Mouse (Mus musculus) midbrain, embryonic 11.5 days (tissue): ENCODE measurements around the gene Kdm1a. TPM values are rescaled to one million over a fixed set of nuclear protein-coding genes. Genes with fewer than 3 reads are reported as not detected.
A peak's percentile ranks its signal among the peaks of the same experiment; 100 is the strongest.

ENCODE experiments used
- ATAC-seq: fragments of 200-750 bp; cut with Nextera tagmentation; 2 replicates; pipeline ENCODE4 v1.8.0; 2017; ENCODE audit warnings: moderate TSS enrichment, moderate library complexity; ENCODE audit not compliant: low FRiP score
- DNase-seq: peaks from one replicate; pipeline ENCODE4 v3.0.0; 2015; ENCODE audit warnings: low spot score; ENCODE audit errors: missing footprints
- H3K27ac ChIP-seq: fragments of 300-500 bp; sonication (generic); 2 replicates; pipeline ENCODE4 v1.5.1; 2014; ENCODE audit warnings: low read depth, low read length
- H3K27me3 ChIP-seq: fragments of 300-500 bp; sonication (generic); 2 replicates; pipeline ENCODE4 v1.6.1; 2014; ENCODE audit warnings: mild to moderate bottlenecking, low read length, moderate library complexity, mixed read lengths; ENCODE audit not compliant: control insufficient read depth, insufficient read depth
- H3K36me3 ChIP-seq: fragments of 300-500 bp; sonication (generic); 2 replicates; pipeline ENCODE4 v1.6.1; 2014; ENCODE audit warnings: mild to moderate bottlenecking, low read length, moderate library complexity, mixed read lengths; ENCODE audit not compliant: control insufficient read depth, insufficient read depth
- H3K4me1 ChIP-seq: fragments of 300-500 bp; sonication (generic); 2 replicates; pipeline ENCODE4 v1.6.1; 2014; ENCODE audit warnings: low read length; ENCODE audit not compliant: control insufficient read depth, insufficient read depth
- H3K4me2 ChIP-seq: fragments of 300-500 bp; sonication (generic); 2 replicates; pipeline ENCODE4 v1.6.1; 2014; ENCODE audit warnings: mild to moderate bottlenecking, moderate library complexity
- H3K4me3 ChIP-seq: fragments of 300-500 bp; sonication (generic); 2 replicates; pipeline ENCODE4 v1.5.1; 2014; ENCODE audit warnings: low read depth, low read length
- H3K9ac ChIP-seq: fragments of 300-500 bp; sonication (generic); 2 replicates; pipeline ENCODE4 v1.6.1; 2014; ENCODE audit warnings: low read length
- H3K9me3 ChIP-seq: fragments of 300-500 bp; sonication (generic); 2 replicates; pipeline ENCODE4 v1.6.1; 2016; ENCODE audit warnings: low read length; ENCODE audit not compliant: control insufficient read depth
- WGBS: fragments of 180-500 bp; shearing (Covaris S2); extraction: QIAGEN DNeasy Blood & Tissue Kit; methylation state at CpG from one replicate; pipeline ENCODE4 v1.1.7; 2014; 5-methylcytosine and 5-hydroxymethylcytosine counted together
- polyA plus RNA-seq: library from polyadenylated mRNA; unstranded; fragments of >200 nt; fragmentation: Nextera tagmentation; extraction: Ambion mirVana; gene quantifications from 2 replicates; pipeline ENCODE4 v1.2.1, GENCODE M21; 2014

Kdm1a gene
- polyA plus RNA-seq, 1 experiment from 2014 or later = 89.6 TPM

DNA sequence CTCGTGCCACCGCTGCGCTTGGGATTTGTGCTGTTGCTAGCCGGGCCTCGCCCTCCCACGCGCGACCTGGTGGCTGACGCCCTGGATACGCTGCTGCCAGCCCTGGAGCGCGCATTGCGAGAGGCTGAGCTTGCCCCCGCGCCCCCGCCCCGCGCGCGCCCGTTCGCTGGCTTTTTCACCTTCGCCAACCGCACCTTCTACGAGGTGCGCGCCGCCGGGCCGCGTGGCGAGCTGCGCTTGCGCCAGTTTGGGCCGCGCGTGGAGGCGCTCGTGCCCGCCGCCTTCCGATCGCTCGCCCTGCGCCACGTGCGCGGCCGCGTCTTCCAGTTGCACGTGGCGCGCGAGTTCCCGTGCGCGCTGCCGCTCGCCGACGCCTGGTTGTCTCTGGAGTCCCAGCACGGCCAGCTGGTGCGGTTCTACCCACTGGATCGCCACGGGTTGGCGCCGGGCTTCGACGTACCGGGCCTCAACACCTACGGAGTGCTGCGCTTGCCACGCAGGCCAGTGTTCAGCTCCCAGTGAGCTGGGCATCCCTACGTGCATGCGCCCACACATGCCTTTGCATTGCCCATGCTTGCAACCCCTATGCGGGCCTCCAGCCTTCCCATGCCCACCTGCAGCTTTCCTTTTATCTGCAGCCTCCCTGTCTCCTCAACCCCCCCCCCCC, 35.2 kb upstream of the Kdm1a start:
- peak; percentile 60; the same call in 1 of the 2 replicates for ATAC-seq

DNA sequence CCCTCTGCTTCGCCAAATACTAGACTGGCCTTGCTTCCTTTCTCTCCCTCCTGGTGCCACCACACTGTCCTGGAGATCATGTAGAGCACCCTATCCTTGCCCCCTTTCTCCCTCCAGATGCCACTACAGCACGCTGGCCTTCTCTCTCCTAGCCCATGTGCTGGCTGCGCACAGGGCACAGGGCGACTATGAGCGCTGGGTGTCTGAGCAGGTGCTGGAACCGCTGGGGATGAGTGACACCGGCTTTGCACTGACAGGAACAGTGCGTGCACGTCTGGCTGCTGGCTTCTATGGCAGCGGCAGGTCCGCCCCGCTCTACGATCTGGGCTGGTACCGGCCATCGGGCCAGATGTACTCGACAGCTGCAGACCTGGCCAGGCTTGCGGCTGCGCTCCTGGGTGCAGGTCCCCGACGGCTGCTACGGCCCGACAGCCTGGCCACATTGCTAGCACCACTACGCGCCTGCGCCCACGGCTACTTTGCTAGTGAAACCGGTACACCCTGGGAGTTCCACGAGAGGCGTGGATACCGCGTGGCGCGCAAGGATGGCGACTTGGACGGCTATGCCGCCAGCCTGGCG, 34.5 kb upstream of the Kdm1a start:
- Histone ChIP-seq H3K36me3 (no peaks in the 10 kb centered on the region), H3K9ac (peak overlapping the region; percentile 59), H3K27ac (no peak overlapping the region), H3K4me1 (peaks cover 16% of the 10 kb centered on the region), H3K9me3 (no peaks in the 10 kb centered on the region), H3K4me2 (peak overlapping the region; percentile 81), H3K4me3 (peak overlapping the region; percentile 41), H3K27me3 (peaks cover 19% of the 10 kb centered on the region)
- DNase-seq = peak; percentile 92
- peak; percentile 35 for ATAC-seq
- WGBS = 22% methylated on average over 37 of the region's 37 CpGs

More for the DNA sequence above, 35.2 kb upstream of the Kdm1a start:
- H3K36me3 ChIP-seq = no peaks in the 10 kb centered on the region
- peak overlapping the region; percentile 81 for H3K4me2 ChIP-seq
- H3K9me3 ChIP-seq = no peaks in the 10 kb centered on the region
- peaks cover 19% of the 10 kb centered on the region for H3K27me3 ChIP-seq
- H3K4me3 ChIP-seq = peak overlapping the region; percentile 41
- H3K27ac ChIP-seq = no peak overlapping the region
- H3K4me1 ChIP-seq = peaks cover 16% of the 10 kb centered on the region
- H3K9ac ChIP-seq = peak overlapping the region; percentile 59
- peak; percentile 96 for DNase-seq
- 2% methylated on average over 76 of the region's 76 CpGs for whole genome bisulfite sequencing

DNA sequence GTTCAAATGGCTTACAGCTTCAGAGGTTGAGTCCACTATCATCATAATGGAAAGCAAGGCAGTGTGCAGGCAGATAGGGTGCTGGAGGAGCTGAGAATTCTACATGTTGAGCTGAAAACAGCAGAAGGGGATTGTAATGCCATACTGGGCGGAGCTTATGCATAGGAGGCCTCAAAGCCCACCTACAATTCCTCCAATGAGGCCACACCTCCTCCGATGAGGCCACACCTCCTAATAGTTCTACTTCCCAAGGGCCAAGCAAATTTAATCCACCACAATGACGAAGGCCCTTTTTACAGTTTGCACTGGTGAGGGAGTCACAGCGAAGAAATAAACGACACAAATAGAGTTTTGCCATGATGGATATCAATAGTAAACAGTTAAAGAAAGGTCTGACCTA, 34.0 kb upstream of the Kdm1a start:
- H3K4me2 ChIP-seq = no peak overlapping the region
- peaks cover 19% of the 10 kb centered on the region for H3K27me3 ChIP-seq
- DNase-seq = no peak
- H3K9me3 ChIP-seq = no peaks in the 10 kb centered on the region
- peaks cover 16% of the 10 kb centered on the region for H3K4me1 ChIP-seq
- ATAC-seq = no peak
- H3K4me3 ChIP-seq = no peak overlapping the region
- no peaks in the 10 kb centered on the region for H3K36me3 ChIP-seq
- H3K9ac ChIP-seq = no peak overlapping the region
- 63% methylated on average over 5 of the region's 5 CpGs for WGBS
- H3K27ac ChIP-seq = no peak overlapping the region

DNA sequence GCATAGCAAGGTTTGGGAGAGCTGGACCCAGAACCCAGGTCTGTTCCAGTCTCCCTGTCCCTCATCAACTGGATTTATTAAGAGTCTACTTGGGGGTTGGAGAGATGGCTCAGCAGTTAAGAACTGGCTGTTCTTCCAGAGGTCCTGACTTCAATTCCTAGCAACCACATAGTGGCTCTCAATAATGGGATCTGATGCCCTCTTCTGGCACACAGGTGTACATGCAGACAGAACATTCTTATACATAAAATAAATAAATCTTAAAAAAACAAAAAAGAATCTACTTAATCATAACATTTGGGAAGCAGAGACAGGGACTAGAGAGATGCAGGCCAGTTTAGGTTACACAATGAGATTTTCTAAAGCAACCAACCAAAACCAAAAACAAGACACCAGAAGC, 33.5 kb upstream of the Kdm1a start:
- H3K36me3 ChIP-seq = no peaks in the 10 kb centered on the region
- no peak overlapping the region for H3K4me3 ChIP-seq
- H3K27me3 ChIP-seq = peaks cover 19% of the 10 kb centered on the region
- H3K9ac ChIP-seq = no peak overlapping the region
- no peaks in the 10 kb centered on the region for H3K9me3 ChIP-seq
- H3K27ac ChIP-seq = no peak overlapping the region
- H3K4me2 ChIP-seq = no peak overlapping the region
- no peak for DNase-seq
- ATAC-seq = no peak
- peaks cover 16% of the 10 kb centered on the region for H3K4me1 ChIP-seq

DNA sequence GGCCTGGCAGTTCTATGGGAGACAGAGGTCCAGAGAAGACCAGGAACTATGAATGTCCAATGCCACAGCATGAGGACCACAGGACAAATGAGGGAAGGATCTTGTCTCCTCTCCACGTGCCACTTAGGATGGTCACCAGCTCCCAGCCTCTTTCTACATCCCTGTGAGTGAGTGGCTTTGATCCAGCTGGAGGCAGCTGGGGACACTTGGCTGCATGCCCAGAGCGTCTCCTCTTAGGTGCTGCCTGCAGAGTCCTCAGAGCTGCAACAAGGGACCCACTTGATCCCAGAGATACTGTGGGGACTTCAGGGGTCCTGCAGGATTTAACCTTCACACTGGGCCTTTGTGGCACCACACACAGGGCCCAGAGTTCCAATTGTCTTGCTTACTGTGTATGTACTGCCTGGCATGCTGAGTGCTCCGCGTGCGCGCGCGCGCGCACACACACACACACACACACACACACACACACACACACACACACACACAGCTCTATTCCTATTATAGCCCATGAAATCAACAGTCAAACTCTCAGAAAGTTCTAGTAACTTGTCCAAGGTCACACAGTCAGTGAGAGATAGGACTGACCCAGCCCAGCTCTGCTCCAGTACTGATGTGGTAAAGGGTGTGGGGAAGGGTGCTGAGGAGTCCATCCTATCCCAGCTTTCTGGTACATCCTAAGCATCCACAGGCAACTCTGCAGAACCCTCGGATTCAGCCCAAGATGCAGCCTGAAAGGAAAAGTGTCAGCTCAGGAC, 28.9 kb upstream of the Kdm1a start:
- Histone ChIP-seq H3K4me2 (no peak overlapping the region), H3K27me3 (peaks cover 1% of the 10 kb centered on the region), H3K9ac (no peak overlapping the region), H3K36me3 (no peaks in the 10 kb centered on the region), H3K4me1 (no peaks in the 10 kb centered on the region), H3K4me3 (no peak overlapping the region), H3K9me3 (no peaks in the 10 kb centered on the region), H3K27ac (no peak overlapping the region)
- DNase-seq = no peak
- no peak for ATAC-seq
- 90% methylated on average over 11 of the region's 11 CpGs for WGBS

DNA sequence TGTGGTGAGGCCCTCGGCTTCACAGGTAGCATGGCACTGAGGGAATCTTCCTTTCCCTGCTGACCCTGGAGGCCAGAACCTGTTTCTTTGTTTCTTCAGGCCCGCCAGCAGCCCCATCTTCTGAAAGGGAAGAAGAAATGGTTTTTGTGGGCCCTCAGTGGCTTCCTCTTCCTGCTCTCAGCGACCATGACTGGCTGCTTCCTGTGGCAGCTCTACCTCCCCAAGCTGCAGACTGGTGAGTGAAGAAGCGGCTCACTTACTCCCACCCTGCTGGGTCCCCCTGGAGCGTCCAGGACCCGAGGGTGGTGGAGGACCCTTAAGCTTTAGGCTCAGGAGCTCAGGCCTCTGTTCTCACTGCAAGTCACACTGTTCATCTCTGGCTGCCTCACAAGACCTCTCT, 24.1 kb upstream of the Kdm1a start:
- Histone ChIP-seq H3K9ac (no peak overlapping the region), H3K27ac (no peak overlapping the region), H3K4me2 (no peak overlapping the region), H3K4me1 (no peaks in the 10 kb centered on the region), H3K36me3 (no peaks in the 10 kb centered on the region), H3K27me3 (no peaks in the 10 kb centered on the region), H3K4me3 (no peak overlapping the region), H3K9me3 (no peaks in the 10 kb centered on the region)
- no peak for ATAC-seq
- DNase-seq = peak; percentile 41
- WGBS = 75% methylated on average over 6 of the region's 6 CpGs

DNA sequence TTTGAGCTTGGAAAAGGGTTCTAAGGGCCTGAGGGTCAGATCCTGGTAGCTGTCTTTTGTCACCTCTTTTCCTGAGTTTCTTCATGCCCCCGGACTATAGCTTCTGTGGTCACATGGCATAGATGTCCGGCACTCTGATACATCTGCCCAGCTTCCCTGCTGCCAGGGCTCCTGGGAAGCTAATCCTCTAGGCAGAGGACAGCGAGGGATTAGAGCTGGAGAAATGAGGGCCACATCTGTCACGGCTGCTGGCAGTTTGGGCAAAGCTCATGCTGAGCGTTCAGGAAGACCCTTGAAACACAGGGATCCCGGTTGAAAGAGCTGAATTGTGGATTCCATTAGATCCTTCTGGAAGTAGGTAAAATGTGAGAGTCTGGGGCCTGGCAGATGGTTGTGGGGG, 19.9 kb upstream of the Kdm1a start, which contains the start of gene Lactbl1:
Lactbl1 (plus strand) TSS at position 234 of the 400 bp plus-strand sequence.
- 27% methylated on average over 6 of the region's 6 CpGs for WGBS
- H3K9ac ChIP-seq = no peak within 1 kb of the TSS
- ATAC-seq = no peak

DNA sequence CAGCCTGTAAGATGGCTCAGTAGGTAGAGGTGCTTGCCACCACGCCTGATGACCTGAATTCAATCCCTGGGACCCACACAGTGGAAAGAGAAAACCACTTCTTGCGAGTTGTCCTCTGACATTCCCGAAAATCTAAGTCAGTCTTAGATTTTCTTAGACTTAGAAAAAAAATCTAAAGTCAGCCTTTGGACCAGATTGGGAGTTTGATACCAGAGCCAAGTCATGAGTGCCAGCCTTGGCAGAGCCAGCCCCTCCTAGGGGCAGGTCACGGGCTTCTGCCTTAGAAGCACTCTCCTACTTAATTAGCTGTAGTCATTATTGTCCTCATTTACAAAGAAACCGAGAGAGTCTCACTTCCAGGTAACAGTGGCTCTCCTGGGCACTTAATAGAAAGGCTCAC, 19.4 kb upstream of the Kdm1a start:
- H3K4me3 ChIP-seq = no peak overlapping the region
- no peaks in the 10 kb centered on the region for H3K9me3 ChIP-seq
- 0 out of 2 replicates have a peak, but pooled peaks cover 2% of the 10 kb centered on the region for H3K4me1 ChIP-seq
- peak; percentile 57 for DNase-seq
- H3K27ac ChIP-seq = no peak overlapping the region
- no peaks in the 10 kb centered on the region for H3K27me3 ChIP-seq
- H3K36me3 ChIP-seq = no peaks in the 10 kb centered on the region
- no peak for ATAC-seq
- no peak overlapping the region for H3K4me2 ChIP-seq
- WGBS = 57% methylated on average over 5 of the region's 5 CpGs
- no peak overlapping the region for H3K9ac ChIP-seq

More for the DNA sequence above, 19.9 kb upstream of the Kdm1a start, which contains the start of gene Lactbl1:
- Histone ChIP-seq H3K4me1 (0 out of 2 replicates have a peak, but pooled peaks cover 2% of the 10 kb centered on the region), H3K27me3 (no peaks in the 10 kb centered on the region), H3K9me3 (no peaks in the 10 kb centered on the region), H3K36me3 (no peaks in the 10 kb centered on the region), H3K4me3 (no peak within 1 kb of the TSS), H3K27ac (no peak within 1 kb of the TSS), H3K4me2 (no peak within 1 kb of the TSS)
- peak; percentile 81 for DNase-seq

DNA sequence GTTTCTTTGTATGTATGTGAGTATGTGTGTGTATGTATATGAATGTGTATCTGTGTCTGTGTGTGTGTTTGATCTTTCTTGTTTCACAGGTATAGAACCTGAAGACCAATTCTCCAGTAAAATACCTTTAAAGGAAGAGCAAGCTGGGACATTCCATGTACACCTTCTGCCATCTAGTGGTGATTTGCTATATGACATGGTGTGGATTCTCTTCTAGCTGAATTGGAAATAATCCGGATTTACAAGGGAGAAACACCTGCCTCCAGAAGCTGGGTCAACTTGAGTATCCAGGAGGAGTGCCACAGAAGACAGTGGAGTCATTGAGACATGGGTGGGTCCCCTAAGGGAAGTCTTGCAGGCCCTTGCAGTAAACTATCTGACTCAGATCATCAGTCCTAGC, 18.8 kb upstream of the Kdm1a start:
- Histone ChIP-seq H3K27ac (no peak overlapping the region), H3K9me3 (no peaks in the 10 kb centered on the region), H3K4me3 (no peak overlapping the region), H3K27me3 (no peaks in the 10 kb centered on the region), H3K4me1 (0 out of 2 replicates have a peak, but pooled peaks cover 2% of the 10 kb centered on the region), H3K4me2 (no peak overlapping the region), H3K36me3 (no peaks in the 10 kb centered on the region), H3K9ac (no peak overlapping the region)
- 4% methylated on average over 1 of the region's 1 CpGs for WGBS
- no peak for ATAC-seq
- DNase-seq = peak; percentile 97
